ENCODE assay signal across 7 mouse cellular contexts in genomic region chr11:77462283-77463100, GRCm38 (mm10). TPM values are rescaled to one million over a fixed set of nuclear protein-coding genes. Genes with fewer than 3 reads are reported as not detected.
DNase-seq lines count a peak whose midpoint lies in the region; ATAC-seq and TF ChIP-seq lines count a peak whose summit lies in the region.

Gene Coro6, plus strand, starts transcription at chr11:77462411.

- H3K27me3 ChIP-seq in forebrain, embryonic 14.5 days (replicated peaks; ENCODE audit: control insufficient read depth, insufficient read depth, low read length), result peaks cover 30% of the 10 kb centered on the region
- H3K27me3 ChIP-seq in megakaryocyte, embryonic 14.5 days (replicated peaks), result peaks cover 67% of the 10 kb centered on the region

- under 1% methylated on average over 60 of the region's 73 CpGs for WGBS in forebrain, embryonic 14.5 days

- peak within 1 kb of the TSS; percentile 70 for H3K9ac ChIP-seq in ES-E14 (ENCODE audit: insufficient read depth, low read depth, low read length, poor library complexity, severe bottlenecking)
- H3K9ac ChIP-seq in forebrain, embryonic 14.5 days (ENCODE audit: low read length), result peak within 1 kb of the TSS; percentile 66

- no peaks in the 10 kb centered on the region for H3K36me3 ChIP-seq in ES-E14 (ENCODE audit: control insufficient read depth, insufficient read depth, low read length, poor library complexity, severe bottlenecking)
- 0 out of 2 replicates have a peak, but pooled peaks cover 3% of the 10 kb centered on the region for H3K36me3 ChIP-seq in forebrain, embryonic 14.5 days (ENCODE audit: control insufficient read depth, insufficient read depth, low read length)
- H3K36me3 ChIP-seq in megakaryocyte, embryonic 14.5 days (replicated peaks; ENCODE audit: low read length), result peaks cover 12% of the 10 kb centered on the region

- H3K4me1 ChIP-seq in ES-E14 (ENCODE audit: control insufficient read depth in 2 of 2, insufficient read depth in 2 of 2, low read length in 2 of 2, poor library complexity in 1 of 2), result peaks cover 0 to 21% of the 10 kb centered on the region in 2 experiments; a peak in 1 of 4 replicates
- peaks cover 11% of the 10 kb centered on the region for H3K4me1 ChIP-seq in forebrain, embryonic 14.5 days (ENCODE audit: control insufficient read depth, insufficient read depth, low read length)
- H3K4me1 ChIP-seq in megakaryocyte, embryonic 14.5 days, result peaks cover 45% of the 10 kb centered on the region

- intact Hi-C loops in left cerebral cortex, postnatal 10 days (cut with DNase I), result loop anchor here (10.0 kb wide), 1 partner anchor 368 kb away; no protein-coding TSS in a partner anchor

- H3K9me3 ChIP-seq in ES-E14 (ENCODE audit: control insufficient read depth, insufficient read depth, low read depth, low read length), result no peaks in the 10 kb centered on the region
- no peaks in the 10 kb centered on the region for H3K9me3 ChIP-seq in forebrain, embryonic 14.5 days (replicated peaks; ENCODE audit: control insufficient read depth, low read length)
- no peaks in the 10 kb centered on the region for H3K9me3 ChIP-seq in megakaryocyte, embryonic 14.5 days

- peak within 1 kb of the TSS; percentile 99 for H3K4me2 ChIP-seq in forebrain, embryonic 14.5 days (ENCODE audit: low read length)

- peak; percentile 74 for ATAC-seq in forebrain, embryonic 14.5 days

- peak within 1 kb of the TSS; percentile 69 to 78 for H3K4me3 ChIP-seq in ES-E14 (ENCODE audit: insufficient read depth in 1 of 2, low read depth in 1 of 2, low read length in 2 of 2, poor library complexity in 1 of 2, severe bottlenecking in 1 of 2)
- peak within 1 kb of the TSS; percentile 46 for H3K4me3 ChIP-seq in forebrain, embryonic 14.5 days (ENCODE audit: low read depth, low read length)
- peak within 1 kb of the TSS; percentile 92 for H3K4me3 ChIP-seq in megakaryocyte, embryonic 14.5 days (replicated peaks)

- in situ Hi-C loops in ES-E14 (cut with MboI; ENCODE audit: low sequenced_read_pairs in 2 of 2, unreplicated experiment in 2 of 2), result no loop called here

- H3K27ac ChIP-seq in ES-E14 (ENCODE audit: insufficient read depth, low read depth, low read length, poor library complexity, severe bottlenecking), result no peak within 1 kb of the TSS
- no peak within 1 kb of the TSS for H3K27ac ChIP-seq in forebrain, embryonic 14.5 days (ENCODE audit: low read depth, low read length)

- no peak for DNase-seq in ES-E14 (ENCODE audit: low read depth, low spot score)
- peak; percentile 41 for DNase-seq in adrenal gland, adult 8-10 months
- peak; percentile 37 for DNase-seq in forebrain, embryonic 14.5 days (ENCODE audit: low spot score)
- peak; percentile 89 for DNase-seq in heart, postnatal 4 days
- peak in 1 of 2 experiments; percentile 83 for DNase-seq in left cerebral cortex, postnatal 10 days (ENCODE audit: extremely low spot score in 1 of 2, low spot score in 2 of 2)
- DNase-seq in spleen, postnatal 36 days (ENCODE audit: low spot score in 2 of 2), result peak; percentile 49 to 50

TF ChIP-seq in ES-E14, 5 proteins besides CTCF, POLR2A, EP300 and RAD21:
- no peak for TF ChIP-seq CHD2 (IDR thresholded peaks at IDR 0.05; ENCODE audit: low read depth, low read length)
- no peak for TF ChIP-seq HCFC1 (IDR thresholded peaks at IDR 0.05; ENCODE audit: borderline replicate concordance, insufficient read depth, low read length)
- no peak for TF ChIP-seq MAFK (IDR thresholded peaks at IDR 0.05; ENCODE audit: insufficient read depth, low read depth, low read length)
- TF ChIP-seq ZC3H11A (IDR thresholded peaks at IDR 0.05; ENCODE audit: borderline replicate concordance, low read depth, low read length), result no peak
- no peak for TF ChIP-seq ZNF384 (IDR thresholded peaks at IDR 0.05; ENCODE audit: low read depth, low read length)

RNA-seq across cellular contexts. Expression of gene Coro6, which starts in this region (rescaled TPM):
- 0.48 and 0.80 TPM in 2 replicates for total RNA-seq in ES-E14 (2012; rRNA removed)
- 1 to 10 TPM in 3 of 4 experiments, under 1 TPM in 1; 0.73 to 6.4 (median 3.8) TPM for total RNA-seq in adrenal gland, adult 8-10 months (2022)
- polyA plus RNA-seq in forebrain, embryonic 14.5 days (2014; fragmentation: Nextera tagmentation; extraction: Ambion mirVana), result 0.06 TPM in 1 of 2 replicates, not detected in the other
- 100 to 1,000 TPM; 190 to 194 TPM for total RNA-seq in heart, postnatal 4 days (2021)
- total RNA-seq in left cerebral cortex, postnatal 10 days (2021), result 10 to 100 TPM; 18.4 to 21.1 TPM
- 0.38 TPM in 1 of 2 replicates, not detected in the other for polyA plus RNA-seq in megakaryocyte, embryonic 14.5 days (2012; ENCODE audit: insufficient read depth, low replicate concordance)

Comparison
In these comparisons a context has a peak if more than half of its experiments do, and no peak if none do; other contexts are left out.
1. RNA of gene Coro6 (total RNA-seq): 190 to 194 TPM in heart, postnatal 4 days; 18.4 to 21.1 TPM in left cerebral cortex, postnatal 10 days, 0.73 to 6.4 TPM in adrenal gland, adult 8-10 months and 0.48 to 0.80 TPM in ES-E14; every median in the first group is over 4 times any median in the second.
2. Peak in DNase-seq, ATAC-seq, H3K4me3 ChIP-seq, H3K9ac ChIP-seq and H3K4me2 ChIP-seq in forebrain, embryonic 14.5 days; RNA of the gene not detected or under 1 TPM.
3. Peak in every context shown above with its lines, with median percentiles within 50 percentile points of each other: H3K4me3 ChIP-seq.